Mouse (Mus musculus) lung, embryonic 14.5 days (tissue): ENCODE results near the gene Cdkn2aip. TPM values are rescaled to one million over a fixed set of nuclear protein-coding genes. Genes with fewer than 3 reads are reported as not detected.

Source experiments
- ATAC-seq: fragments of 200-750 bp; cut with Nextera tagmentation; 2 replicates; pipeline ENCODE4 v1.8.0; 2017; ENCODE audit warnings: mild to moderate bottlenecking, moderate TSS enrichment, moderate library complexity; ENCODE audit not compliant: insufficient read depth
- DNase-seq: peaks from one replicate; pipeline ENCODE4 v3.0.0-alpha.2; 2015
- H3K27ac ChIP-seq: fragments of 300-500 bp; sonication (generic); 2 replicates; pipeline ENCODE4 v1.5.1; 2014; ENCODE audit warnings: low read depth, mild to moderate bottlenecking, moderate library complexity
- H3K27me3 ChIP-seq: fragments of 300-500 bp; sonication (generic); 2 replicates; pipeline ENCODE4 v1.6.1; 2014; ENCODE audit warnings: low read length, control low read depth; ENCODE audit not compliant: insufficient read depth
- H3K36me3 ChIP-seq: fragments of 300-500 bp; sonication (generic); 2 replicates; pipeline ENCODE4 v1.6.1; 2014; ENCODE audit warnings: control low read depth; ENCODE audit not compliant: insufficient read depth
- H3K4me1 ChIP-seq: fragments of 300-500 bp; sonication (generic); 2 replicates; pipeline ENCODE4 v1.6.1; 2014; ENCODE audit warnings: antibody characterized with exemption, control low read depth; ENCODE audit not compliant: insufficient read depth
- H3K4me2 ChIP-seq: fragments of 300-500 bp; sonication (generic); 2 replicates; pipeline ENCODE4 v1.6.1; 2014; ENCODE audit warnings: mild to moderate bottlenecking
- H3K4me3 ChIP-seq: fragments of 300-500 bp; sonication (generic); 2 replicates; pipeline ENCODE4 v1.5.1; 2014; ENCODE audit warnings: low read depth, low read length
- H3K9ac ChIP-seq: fragments of 300-500 bp; sonication (generic); 2 replicates; pipeline ENCODE4 v1.6.1; 2014
- H3K9me3 ChIP-seq: fragments of 300-500 bp; sonication (generic); 2 replicates; pipeline ENCODE4 v1.6.1; 2016; ENCODE audit warnings: low read depth, low read length, control low read depth
- CTCF ChIP-seq: IDR thresholded peaks from 2 replicates; pipeline ENCODE4 v1.5.1; 2016; ENCODE audit warnings: antibody characterized with exemption, low read depth
- WGBS: fragments of 180-500 bp; shearing (Covaris S2); extraction: QIAGEN DNeasy Blood & Tissue Kit; methylation state at CpG from one replicate; pipeline ENCODE4 v1.1.7; 2014; 5-methylcytosine and 5-hydroxymethylcytosine counted together
- polyA plus RNA-seq: library from polyadenylated mRNA; unstranded; fragments of >200 nt; fragmentation: Nextera tagmentation; extraction: Ambion mirVana; gene quantifications from 2 replicates; pipeline ENCODE4 v1.2.1, GENCODE M21; 2014

The Cdkn2aip gene
- polyA plus RNA-seq, 1 experiment from 2014 or later, result 24.3 TPM

- Histone ChIP-seq H3K27ac (no peak overlapping the region), H3K9ac (no peak overlapping the region), H3K27me3 (no peaks in the 10 kb centered on the region), H3K9me3 (no peaks in the 10 kb centered on the region), H3K4me2 (no peak overlapping the region), H3K4me3 (no peak overlapping the region), H3K4me1 (no peaks in the 10 kb centered on the region), H3K36me3 (no peaks in the 10 kb centered on the region)
- no peak for ATAC-seq
- WGBS, result 46% methylated on average over 6 of the region's 6 CpGs
- TF ChIP-seq CTCF, result no peak
- no peak for DNase-seq
Measured at GRCm38 (mm10) chr8:47726945-47727344, 13.2 kb upstream of the Cdkn2aip start.

GRCm38 (mm10) chr8:47721609-47722008 is 7.9 kb upstream of the Cdkn2aip start:
- TF ChIP-seq CTCF, result no peak
- Histone ChIP-seq H3K4me1 (no peaks in the 10 kb centered on the region), H3K4me3 (no peak overlapping the region), H3K27me3 (no peaks in the 10 kb centered on the region), H3K9me3 (no peaks in the 10 kb centered on the region), H3K36me3 (no peaks in the 10 kb centered on the region), H3K4me2 (no peak overlapping the region), H3K9ac (no peak overlapping the region), H3K27ac (no peak overlapping the region)
- 46% methylated on average over 4 of the region's 4 CpGs for WGBS
- ATAC-seq (no peak), DNase-seq (no peak)

- Histone ChIP-seq H3K4me1 (0 out of 2 replicates have a peak, but pooled peaks cover 2% of the 10 kb centered on the region), H3K27me3 (no peaks in the 10 kb centered on the region), H3K9me3 (no peaks in the 10 kb centered on the region), H3K27ac (no peak overlapping the region), H3K36me3 (no peaks in the 10 kb centered on the region), H3K4me3 (no peak overlapping the region), H3K4me2 (peak overlapping the region; percentile 36; the same call in 1 of the 2 replicates), H3K9ac (no peak overlapping the region; the same call in 1 of the 2 replicates)
- DNase-seq (peak; percentile 41), ATAC-seq (no peak)
- 15% methylated on average over 11 of the region's 11 CpGs for WGBS
- TF ChIP-seq CTCF, result peak; percentile 22; the same call in 1 of the 2 replicates
Measured at GRCm38 (mm10) chr8:47718641-47719040, 4.9 kb upstream of the Cdkn2aip start.

GRCm38 (mm10) chr8:47713171-47713663 is 515 bp downstream of the Cdkn2aip start:
- Histone ChIP-seq H3K4me3 (peak overlapping the region; percentile 94), H3K27ac (peak overlapping the region; percentile 94), H3K9me3 (no peaks in the 10 kb centered on the region), H3K9ac (peak overlapping the region; percentile 80), H3K27me3 (no peaks in the 10 kb centered on the region), H3K4me1 (0 out of 2 replicates have a peak, but pooled peaks cover 2% of the 10 kb centered on the region), H3K36me3 (peaks cover 25% of the 10 kb centered on the region), H3K4me2 (peak overlapping the region; percentile 82)
- TF ChIP-seq CTCF, result no peak
- ATAC-seq (peak; percentile 62), DNase-seq (peak; percentile 67)
- WGBS, result under 1% methylated on average over 44 of the region's 44 CpGs

- no peak for TF ChIP-seq CTCF
- 79% methylated on average over 5 of the region's 5 CpGs for WGBS
- ATAC-seq (no peak), DNase-seq (no peak)
- Histone ChIP-seq H3K4me1 (no peaks in the 10 kb centered on the region), H3K27ac (no peak overlapping the region), H3K4me2 (no peak overlapping the region), H3K9me3 (no peaks in the 10 kb centered on the region), H3K4me3 (no peak overlapping the region), H3K27me3 (no peaks in the 10 kb centered on the region), H3K36me3 (peaks cover 39% of the 10 kb centered on the region), H3K9ac (no peak overlapping the region)
Measured at GRCm38 (mm10) chr8:47708106-47708505, 5.6 kb downstream of the Cdkn2aip start.

- no peak for ATAC-seq
- Histone ChIP-seq H3K4me3 (no peak overlapping the region), H3K27me3 (no peaks in the 10 kb centered on the region), H3K27ac (no peak overlapping the region), H3K9me3 (no peaks in the 10 kb centered on the region), H3K4me2 (no peak overlapping the region), H3K36me3 (peaks cover 34% of the 10 kb centered on the region), H3K4me1 (no peaks in the 10 kb centered on the region), H3K9ac (no peak overlapping the region)
- 90% methylated on average over 8 of the region's 8 CpGs for WGBS
- TF ChIP-seq CTCF, result no peak
- DNase-seq, result no peak
Measured at GRCm38 (mm10) chr8:47706746-47707145, 7.0 kb downstream of the Cdkn2aip start.

- H3K4me3 ChIP-seq, result no peak overlapping the region
- H3K9me3 ChIP-seq, result no peaks in the 10 kb centered on the region
- no peak for TF ChIP-seq CTCF
- no peaks in the 10 kb centered on the region for H3K27me3 ChIP-seq
- H3K4me2 ChIP-seq, result no peak overlapping the region
- H3K27ac ChIP-seq, result no peak overlapping the region
- H3K9ac ChIP-seq, result no peak overlapping the region
- no peaks in the 10 kb centered on the region for H3K4me1 ChIP-seq
- whole genome bisulfite sequencing, result 33% methylated on average over 1 of the region's 1 CpGs
- peaks cover 6% of the 10 kb centered on the region; the same call in 1 of the 2 replicates for H3K36me3 ChIP-seq
- ATAC-seq (no peak), DNase-seq (no peak)
Measured at GRCm38 (mm10) chr8:47702333-47702732, 11.4 kb downstream of the Cdkn2aip start.
